Mouse (Mus musculus) right cerebral cortex, postnatal 14 days (tissue): ENCODE measurements around the gene Gm28308.

Experiments used
- DNase-seq: peaks from one replicate; pipeline ENCODE4 v3.0.0; 2022

Gene Gm28308

DNA sequence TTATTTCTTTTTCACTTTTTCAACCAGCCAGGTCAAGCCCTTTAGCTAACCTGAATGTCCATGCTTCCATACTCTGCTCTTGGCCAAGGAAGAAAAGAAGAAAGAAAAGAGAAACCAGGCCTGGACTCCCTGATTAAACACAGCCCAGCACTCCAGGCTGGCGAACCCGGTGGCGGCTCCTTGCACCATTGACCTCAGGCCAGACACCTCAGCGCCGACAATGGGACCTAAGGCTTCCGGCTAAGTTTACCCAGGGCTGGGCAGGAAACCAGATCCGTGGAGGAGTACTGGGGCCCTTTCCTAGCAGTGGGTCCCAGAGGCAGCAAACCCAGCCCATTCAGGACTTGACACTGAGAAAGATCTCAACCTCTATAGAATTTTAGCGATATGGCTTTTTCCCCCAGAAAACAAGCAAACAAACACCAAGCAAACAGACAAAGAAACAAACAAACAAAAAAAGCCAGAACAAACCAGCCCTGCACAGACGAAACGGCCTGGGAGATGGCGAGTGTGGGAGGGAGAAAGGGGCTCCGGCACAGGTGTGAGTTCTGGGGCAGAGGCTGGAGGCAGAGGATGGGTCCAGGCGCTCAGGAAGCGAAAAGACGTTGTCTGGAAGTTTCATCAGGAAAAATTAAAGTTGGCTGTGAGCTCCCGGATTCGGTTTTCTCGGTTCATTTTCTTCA is 18.9 kb upstream of the Gm28308 start:
- no peak for DNase-seq

DNA sequence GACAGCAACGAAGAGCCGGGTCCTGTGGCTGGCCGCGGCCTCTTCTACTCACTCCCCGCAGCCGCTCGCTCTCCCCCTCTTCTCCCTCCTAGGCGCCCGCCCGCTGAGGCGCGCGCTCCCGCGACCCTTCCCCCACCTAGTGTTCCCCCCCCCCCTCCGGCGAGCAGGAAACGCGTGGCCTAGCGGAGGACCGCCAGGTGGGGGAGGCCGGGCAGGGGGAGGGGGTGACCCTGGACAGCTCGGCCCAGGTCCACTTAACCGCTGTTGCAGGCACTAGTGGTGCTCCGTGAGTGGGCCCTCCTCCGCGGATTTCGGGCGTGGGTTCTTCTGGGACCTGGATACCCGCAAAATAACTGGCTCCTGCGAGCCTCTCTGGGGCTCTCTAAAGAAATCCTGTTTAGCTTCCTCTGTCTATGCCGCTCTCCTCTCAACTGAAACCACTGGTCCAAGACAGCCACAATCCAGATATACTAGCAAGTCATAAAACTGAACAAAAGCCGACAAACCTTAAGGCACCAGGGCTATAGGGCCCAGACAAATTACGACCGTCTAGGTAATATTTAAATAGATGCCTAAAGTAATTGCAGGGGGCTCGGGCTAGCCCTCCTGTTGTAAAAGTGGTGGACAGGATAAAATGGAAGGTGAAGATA is 17.5 kb upstream of the Gm28308 start, which contains the start of gene Hoxa9:
TSS of gene Hoxa9 (minus strand) at position 574 of the 650 bp plus-strand sequence.
- DNase-seq: no peak

DNA sequence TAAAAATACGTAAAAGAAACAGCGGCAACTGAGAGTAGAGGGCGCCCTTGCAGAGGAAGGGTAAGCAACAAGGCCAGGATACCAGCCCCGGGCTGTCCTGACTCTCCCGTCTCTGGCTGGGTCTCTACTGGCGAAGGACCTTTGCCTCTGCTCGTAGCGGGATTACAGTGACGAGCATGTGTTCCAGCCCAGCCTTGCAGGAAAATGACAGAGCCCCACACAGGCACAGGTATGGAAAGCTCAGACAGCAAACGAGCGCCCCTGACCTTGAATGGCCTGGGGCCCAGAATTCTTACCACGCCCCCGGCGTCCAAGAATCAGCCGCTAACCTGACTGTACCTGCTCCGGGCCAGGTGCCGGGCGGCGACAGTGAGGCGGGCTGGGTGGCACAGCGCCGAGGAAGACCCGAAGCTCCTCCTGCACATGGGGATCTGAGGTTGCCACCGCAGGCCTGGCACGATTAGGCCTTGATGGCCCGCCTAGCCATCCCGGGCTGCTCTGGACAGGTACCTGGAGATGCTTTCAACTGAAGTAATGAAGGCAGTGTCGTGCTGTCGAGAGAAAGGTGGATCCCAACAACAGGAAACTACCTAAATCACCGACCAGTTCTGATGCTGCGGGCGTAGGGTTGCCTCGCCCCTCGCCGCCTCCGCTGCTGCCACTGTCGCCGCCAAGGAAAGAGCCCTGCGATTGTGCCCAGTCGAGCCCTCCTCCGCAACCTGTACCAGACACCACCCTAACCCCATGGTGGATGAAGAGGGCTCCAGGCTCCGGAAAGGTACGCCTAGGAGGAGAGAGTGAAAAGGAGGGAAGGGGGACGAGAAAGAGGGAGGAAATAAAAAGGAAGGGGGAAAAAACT is 16.6 kb upstream of the Gm28308 start:
- DNase-seq: no peak

DNA sequence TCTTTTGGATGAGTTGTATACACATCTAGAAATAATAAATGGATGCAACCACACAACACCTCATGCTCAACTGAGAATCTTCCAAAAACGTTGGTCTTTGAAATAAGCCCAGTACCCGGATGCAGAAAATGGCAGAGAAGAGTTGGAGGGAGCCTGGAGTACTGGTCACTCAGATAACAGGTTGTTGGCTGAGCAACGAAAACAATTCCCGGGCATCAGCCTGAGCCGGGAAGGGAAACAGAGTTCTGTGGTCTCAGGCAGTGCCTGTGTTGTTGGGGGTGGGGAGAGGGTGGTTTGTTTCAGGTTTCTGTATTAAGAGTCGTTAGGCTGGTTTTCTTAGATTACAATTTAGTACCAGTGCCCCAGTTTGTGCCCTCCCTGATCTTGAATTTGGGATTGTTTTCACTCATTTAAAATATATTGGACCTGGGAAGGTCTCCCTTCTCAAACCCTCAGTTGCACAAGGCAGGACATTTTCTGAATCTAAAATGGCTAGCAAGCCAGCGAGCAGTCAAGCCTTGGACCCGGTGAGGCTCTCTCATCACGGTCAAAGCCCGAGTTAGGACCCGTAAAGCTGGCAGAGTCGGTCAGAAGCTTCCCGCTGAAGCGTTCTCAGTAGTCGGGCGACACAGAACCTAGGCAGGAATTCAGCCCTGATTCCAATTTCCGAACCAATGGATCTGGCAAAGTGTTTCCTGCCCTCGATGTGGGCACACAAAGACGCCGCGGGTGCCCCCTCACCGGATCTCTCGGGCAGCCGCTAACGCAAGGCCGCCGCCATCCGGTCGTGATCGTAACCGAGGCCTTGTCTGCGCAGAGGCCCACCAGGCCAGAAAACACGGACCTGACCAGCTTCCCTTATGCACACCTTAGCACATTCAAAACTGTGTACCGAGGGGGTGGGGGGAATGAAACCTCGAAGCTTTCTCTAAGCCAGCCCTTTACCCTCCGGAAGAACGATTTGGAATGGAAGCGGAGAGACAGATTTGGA is 15.6 kb upstream of the Gm28308 start:
- no peak for DNase-seq

DNA sequence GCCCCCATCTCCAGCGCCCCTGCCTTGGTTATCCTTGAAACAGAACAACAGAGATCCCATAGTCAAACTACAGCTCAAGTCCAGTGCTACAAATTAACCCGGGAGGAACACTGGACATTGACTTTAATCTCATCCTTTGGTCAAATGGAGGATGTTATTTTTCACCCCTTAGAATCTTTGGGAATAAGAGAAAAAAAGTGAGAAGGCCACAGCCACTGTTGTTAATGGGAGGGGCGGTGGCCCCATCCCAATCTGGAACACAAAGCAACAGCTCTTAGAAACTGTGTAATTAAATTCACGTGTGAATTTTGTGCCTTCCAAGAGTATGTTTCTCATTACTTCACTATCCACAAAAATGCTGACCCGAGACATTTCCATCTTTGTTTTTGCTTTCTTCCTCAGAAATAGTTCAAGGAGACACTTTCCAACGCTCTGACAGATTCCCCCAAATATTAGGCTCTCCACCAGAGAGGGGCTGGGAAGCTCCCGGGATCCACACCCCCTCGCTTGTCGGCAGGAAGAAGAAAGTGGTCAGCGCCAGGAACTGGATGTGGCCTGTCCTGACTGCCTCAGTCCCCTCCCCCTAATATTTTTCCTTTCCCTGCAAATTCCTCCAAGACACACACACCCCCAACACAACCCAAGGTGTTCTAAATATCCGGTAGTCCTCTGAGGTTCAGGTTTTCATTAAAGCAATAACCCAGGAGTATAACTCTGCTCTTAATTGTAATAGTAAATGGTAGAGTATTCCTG is 14.5 kb upstream of the Gm28308 start:
- DNase-seq: no peak

DNA sequence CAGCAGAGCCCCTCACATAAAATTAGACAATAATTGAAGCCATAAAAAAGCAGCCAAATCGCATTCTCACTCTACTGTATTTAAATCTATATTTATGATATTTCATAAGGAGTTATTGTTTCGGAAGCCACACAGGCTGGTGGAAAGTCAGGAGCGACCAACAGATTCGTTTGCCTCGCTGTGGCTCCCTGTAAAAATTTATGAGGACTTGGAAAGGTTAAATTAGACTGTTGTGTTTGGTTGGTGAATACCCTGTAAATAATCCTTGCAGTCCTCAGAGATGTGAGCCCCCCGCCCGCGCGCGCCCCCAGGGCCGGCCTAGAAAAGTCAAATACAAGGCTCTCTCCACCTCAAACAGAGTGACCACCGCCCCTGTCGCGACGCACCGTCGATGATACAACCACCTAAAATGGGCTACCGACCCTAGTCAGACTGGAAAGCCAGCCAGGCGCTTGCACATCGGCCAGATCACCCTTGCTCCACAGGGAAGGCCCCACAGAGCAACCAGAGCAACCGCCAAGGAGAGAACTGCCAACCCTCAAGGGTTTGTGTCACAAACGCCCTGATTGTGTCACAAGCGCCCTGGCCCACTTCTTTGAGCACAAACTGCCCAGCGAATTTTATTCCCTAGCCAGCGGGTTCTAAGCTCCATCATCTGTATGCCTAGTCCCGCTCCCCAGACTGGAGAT is 13.6 kb upstream of the Gm28308 start:
- no peak for DNase-seq

DNA sequence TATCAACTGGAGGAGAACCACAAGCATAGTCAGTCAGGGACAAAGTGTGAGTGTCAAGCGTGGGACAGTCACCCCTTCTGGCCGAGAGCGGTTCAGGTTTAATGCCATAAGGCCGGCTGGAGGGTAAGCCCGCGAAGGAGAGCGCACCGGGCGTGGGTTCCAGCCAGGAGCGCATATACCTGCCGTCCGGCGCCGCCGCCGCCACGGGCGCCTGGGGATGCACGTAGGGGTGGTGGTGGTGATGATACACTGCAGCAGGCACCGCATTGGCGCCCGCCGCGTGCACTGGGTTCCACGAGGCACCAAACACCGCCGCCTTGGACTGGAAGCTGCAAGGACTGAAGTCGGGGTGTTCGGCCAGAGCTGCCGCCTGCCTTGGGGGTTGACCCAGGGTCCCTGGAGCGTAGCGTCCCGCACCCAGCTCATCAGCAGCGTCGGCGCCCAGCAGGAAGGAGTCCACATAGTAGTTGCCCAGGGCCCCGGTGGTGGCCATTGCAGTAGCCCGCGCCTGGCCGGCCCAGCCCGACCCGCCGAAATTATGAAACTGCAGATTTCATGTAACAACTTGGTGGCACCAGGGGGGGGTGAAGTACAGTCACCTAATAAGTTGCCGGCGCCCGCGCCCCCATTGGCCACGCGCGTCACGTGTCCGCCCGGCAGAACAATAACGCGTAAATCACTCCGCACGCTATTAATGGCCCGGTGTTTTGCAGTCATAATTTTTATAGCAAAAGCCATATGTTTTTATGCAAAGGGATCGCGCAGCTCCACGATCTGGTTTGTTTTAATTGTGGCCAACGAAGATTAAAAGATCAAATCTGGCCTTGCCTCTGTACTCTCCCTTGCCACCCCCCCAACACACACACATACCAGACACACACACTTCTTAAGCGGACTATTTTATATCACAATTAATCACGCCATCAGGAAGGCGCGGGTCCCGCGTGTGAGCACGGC is 12.8 kb upstream of the Gm28308 start:
- no peak for DNase-seq

DNA sequence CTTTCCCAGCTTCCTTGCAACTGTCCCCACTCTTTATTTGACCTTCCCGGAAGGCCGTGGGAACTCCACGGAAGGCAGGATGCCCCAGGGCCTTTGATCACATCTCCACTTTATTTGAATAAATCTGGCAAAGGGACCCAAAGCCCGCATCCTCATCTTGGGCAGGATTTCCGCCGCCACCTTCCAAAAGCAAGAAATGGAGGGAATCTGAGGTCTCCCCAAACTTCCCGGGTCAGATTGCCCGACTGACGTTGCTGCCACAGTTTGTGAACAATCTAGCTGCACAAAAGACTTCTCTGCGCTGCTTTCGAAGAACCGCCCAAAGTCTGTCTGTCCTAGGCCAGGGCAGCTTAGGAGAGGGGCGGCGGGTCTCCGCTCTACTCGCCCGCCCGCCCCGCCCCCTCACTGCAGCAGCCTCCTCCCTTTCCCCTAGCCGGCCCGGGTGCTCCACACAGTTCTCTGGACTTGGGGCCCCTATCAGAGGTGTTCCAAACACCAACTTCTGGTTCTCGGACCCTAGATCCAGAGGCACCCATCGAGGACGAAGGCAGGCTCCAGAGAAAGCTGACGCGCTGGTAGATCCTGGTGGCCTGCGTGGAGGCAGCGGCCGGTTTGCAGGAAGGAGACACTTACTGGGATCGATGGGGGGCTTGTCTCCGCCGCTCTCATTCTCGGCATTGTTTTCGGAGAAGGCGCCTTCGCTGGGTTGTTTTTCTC is 11.9 kb upstream of the Gm28308 start:
- no peak for DNase-seq

DNA sequence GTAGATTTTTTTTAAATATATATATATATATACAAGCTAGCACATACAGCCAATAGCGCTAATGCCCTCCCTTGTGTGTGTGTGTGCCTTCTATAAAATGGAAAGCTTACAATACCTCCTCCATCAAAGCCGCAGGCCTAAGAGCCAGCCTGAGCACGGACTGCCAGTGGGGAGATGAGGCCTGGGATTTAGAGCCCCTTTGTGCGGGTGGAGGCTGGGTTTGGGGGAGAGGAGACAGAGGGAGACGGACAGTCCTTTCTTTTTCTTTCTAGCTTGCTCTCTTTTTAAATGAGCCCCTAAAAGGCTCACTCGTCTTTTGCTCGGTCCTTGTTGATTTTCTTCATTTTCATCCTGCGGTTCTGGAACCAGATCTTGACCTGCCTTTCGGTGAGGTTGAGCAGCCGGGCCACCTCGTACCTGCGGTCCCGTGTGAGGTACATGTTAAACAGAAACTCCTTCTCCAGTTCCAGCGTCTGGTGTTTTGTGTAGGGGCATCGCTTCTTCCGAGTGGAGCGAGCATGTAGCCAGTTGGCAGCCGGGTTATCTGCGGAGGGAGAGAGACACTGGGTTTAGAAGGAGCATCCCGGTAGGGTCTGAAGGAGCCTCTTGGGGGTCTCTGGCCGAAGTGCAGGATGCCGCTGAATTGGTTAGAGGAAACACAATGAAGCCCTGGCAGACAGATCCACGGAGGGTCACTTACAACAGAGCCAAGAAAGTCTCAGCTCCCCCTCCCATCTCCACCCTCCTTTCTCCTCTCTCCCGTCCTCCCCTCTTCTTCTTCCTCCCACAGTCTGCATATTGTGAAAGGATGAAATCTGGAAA is 11.0 kb upstream of the Gm28308 start:
- DNase-seq: no peak

DNA sequence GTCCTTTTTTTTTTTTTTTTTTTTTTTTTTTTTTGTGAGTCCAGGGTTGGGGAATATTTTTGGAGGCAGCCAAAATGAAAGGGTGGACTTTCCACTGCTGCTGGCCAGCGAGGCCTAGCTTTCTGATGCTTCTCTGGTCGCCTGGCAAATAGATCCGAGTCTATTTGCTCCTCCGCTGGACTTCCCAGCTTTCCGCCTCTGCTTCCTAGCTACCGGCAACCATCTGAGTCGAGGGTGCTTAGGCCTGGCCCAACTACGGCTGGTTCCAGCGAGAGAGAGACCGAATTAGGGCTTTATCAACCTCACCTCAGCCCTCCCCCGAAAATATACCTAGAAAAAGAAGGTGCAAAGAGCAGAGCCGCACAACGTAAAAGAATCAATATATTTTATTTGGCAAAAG is 9.6 kb upstream of the Gm28308 start:
- no peak for DNase-seq

DNA sequence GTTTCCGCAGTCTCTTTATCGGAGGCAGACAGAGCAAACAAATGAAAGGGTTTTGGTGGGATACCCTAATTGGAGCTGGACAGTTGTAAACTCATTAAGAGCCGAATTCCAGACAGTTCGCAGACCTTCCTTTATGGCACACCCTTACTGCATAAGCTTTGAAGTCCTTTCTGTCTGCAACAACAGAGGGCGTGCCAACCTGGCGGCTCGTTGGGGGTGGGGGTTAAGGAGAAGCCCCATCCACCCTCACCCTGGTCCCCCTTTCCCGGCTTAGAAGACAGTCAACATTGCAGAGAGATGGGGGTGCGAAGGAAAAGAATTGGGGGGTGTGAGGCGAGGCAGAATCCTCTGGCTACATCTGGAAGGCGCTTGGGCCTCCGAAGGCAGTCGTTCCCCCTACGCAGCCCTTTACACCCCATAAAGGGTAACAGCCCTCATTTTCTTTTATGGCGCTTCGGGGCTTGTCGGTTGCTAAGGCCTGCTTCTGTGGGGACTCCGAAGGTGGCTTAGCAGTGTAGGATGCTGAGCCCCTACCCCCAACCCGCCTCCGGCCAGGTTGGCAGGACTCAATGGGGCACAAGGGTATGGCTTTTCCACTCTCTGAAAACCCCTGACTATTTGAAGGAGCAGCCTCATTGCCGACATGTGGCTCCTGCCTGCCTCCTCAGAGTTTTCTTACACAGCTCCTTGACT is 9.0 kb upstream of the Gm28308 start:
- DNase-seq: no peak

DNA sequence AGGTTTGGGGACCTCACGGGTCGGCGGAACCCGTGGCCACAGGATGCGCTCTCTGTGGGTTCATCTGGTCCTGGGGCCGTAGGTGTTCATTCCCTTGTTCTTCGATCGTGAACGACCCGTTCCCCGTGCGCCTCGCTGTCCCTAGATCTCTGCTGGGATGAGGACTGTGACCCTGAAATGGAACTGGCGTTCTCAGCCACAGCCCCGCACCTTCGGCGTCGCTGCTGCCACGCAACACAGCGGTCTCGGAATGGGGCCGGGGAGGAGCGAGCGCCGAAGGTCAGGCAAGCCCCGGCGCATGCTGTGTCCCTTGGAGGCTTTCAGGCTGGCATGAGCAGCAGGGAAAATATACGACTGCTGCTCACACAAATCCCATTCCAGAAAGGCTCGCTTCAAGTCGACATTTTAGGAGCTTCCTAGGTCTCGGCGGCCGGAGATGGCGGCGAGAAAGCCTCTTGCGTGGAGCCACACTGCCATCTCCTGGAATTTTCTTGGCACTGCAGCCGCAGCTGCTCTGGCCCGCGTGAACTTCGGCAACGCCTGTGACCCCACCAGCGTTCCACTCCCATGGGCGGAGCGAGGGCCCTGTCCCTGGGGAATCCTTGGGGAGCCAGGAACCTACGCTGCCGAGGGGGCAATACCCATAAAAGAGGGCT is 8.3 kb upstream of the Gm28308 start, which contains the start of gene Hoxa7:
TSS of gene Hoxa7 (minus strand) at position 518 of the 656 bp plus-strand sequence.
- peak; percentile 76 for DNase-seq

DNA sequence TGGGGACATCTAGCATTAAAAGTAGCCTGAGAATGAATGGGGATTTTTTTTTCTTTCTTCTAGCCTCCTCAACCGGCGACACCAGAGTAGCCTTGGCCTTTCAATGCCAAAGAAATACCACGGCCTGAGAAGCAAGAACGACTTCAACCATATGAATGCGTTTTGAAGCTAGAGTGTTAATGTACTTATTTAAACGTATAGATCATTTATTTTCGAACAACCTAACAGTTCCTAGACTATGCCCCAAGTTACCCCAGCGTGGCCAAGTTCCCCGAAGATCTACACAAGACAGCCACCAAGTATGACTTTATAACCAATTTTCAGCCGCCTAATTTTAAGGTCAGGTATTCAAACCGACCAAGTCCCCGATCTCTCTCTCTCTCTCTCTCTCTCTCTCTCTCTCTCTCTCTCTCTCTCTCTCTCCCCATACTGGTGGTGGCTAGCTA is 7.7 kb upstream of the Gm28308 start:
- no peak for DNase-seq

DNA sequence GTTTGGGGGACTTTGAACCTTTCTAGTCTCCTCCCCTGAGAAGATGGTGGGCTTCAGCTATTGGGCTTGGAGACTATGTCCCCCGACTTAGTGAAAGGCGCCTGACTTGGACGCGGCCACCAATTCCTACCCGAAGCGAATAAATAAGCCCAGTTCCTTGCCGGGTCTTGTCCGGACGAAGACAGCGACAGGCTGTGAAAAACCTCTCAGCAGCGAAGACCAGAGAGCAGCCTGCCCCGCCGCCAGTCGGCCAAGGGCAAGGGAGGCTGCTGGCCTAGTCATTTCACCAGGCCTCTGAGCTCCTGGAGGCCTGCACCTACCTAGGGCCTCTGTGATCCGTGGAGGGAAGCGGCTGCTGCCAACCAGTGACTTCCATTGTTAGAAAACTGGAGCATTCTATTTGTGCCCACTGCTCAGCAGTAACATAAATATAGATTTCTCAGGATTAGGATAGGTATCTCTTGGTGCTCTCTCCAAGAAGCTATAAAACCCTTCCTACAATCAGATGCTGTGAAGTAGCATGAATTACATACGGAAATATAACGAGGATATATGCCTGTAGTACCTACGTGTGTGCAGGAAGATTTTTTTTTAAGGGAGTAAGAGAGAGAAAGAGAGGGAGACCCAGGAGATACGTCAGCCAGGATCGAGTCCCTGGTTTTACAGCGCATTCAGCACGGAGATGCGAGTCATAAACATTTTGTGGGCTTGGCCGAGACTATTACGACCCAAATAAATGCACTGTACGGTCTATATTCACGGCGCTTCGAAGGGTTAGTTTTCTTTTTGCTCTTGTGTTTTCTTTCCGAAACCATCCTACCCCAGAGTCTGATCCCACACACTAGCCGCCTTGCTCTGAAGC is 7.1 kb upstream of the Gm28308 start:
- no peak for DNase-seq

DNA sequence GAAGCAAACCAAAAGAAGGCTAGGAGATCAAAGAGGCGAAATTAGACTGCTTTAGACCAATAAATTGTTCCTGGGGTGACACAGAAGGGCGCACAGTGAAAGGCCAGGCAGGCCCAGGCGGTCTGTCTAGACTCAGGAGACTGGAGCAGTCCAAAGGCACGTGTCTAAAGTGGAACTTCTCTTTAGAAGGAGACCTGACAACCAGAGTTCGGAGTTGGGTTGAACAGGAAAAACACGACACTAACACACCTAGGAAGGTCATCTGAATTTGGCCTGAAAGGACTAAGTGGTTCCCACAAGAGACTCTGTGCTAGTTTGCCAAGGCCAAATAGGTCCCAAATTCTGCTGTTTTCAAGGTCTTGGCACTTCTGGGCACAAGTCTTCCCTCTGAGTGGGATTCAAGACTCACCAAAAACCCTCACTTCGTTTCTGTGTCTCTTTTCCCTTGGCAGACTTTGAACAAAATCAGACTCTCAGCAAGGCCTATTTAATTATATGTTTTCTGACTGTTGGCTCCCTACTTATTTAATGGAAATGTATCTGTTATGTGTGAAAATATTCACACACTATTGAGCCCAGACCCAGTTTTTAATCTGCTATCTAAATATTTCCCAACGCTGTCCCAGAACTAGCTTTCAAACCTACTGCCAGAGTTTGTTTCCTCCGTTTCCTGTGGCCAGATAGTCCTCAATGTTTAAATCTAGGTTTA is 6.2 kb upstream of the Gm28308 start:
- no peak for DNase-seq
